Mouse (Mus musculus) urinary bladder, adult 18-20 months (tissue): ENCODE measurements around the gene Gm14399.
"Not testable (repeated sequence)": the region's sequence is repeated elsewhere in the genome, so short reads cannot be mapped to it uniquely, and the experiment has no call there.

ENCODE experiments used
- DNase-seq, 2 experiments: peaks; one replicate each; pipeline ENCODE4 v3.0.0; 2022; ENCODE audit warnings: low spot score in 2 of 2, mixed read lengths in 2 of 2

Gm14399 gene

DNA sequence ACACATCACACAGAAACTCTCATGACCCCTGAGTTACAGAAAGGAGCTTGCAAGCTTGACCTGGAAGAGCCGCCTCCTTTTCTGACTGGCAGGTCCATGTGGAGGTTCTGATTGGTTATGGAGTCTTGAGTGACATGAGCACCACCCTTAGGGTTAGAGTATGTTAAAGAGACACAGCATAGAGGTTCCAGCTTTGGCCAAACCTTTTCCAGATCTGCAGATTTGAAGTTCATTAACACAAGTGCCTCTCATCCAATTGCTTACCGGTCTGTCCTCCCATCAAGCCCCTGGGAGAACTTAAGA is at the start of gene Gm14399:
Gene Gm14399, minus strand, starts transcription at position 20 of the 303 bp plus-strand sequence.
- DNase-seq: not testable (repeated sequence)

DNA sequence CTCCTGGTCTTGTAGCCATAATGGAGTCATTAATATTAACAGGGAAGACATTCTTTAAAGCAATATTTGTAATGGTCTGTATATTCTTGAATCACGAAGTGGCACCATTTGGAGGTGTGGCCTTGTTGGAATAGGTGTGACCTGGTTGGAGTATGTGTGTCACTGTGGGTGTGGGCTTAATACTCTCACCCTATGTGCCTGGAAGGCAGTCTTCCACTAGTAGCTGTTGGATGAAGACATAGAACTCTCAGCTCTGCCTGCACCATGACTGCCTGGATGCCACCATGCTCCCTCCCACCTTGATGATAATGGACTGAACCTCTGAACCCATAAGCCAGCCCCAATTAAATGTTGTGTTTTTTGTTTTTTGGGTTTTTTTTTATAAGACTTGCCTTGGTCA is 37.2 kb upstream of the Gm14399 start:
- not testable (repeated sequence) for DNase-seq

DNA sequence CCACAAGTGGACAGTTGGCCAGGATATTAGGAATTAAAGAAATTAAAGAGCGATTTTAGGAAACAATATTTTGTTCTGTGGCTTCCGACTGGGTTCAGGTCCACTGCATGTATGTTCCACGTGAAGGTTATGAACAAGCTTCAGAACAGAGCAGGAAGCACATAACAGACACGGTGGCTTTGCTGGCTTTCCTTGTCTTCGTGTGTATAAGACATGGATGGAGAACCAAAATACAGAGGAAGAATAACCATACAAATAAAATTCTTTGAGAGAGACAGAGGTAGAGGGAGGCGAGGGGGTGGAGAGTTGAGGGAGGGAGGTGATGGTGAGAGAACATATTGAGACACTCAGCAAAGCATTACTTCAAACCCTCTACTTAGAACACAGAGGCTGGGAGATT is 34.5 kb upstream of the Gm14399 start:
- DNase-seq: no peak

DNA sequence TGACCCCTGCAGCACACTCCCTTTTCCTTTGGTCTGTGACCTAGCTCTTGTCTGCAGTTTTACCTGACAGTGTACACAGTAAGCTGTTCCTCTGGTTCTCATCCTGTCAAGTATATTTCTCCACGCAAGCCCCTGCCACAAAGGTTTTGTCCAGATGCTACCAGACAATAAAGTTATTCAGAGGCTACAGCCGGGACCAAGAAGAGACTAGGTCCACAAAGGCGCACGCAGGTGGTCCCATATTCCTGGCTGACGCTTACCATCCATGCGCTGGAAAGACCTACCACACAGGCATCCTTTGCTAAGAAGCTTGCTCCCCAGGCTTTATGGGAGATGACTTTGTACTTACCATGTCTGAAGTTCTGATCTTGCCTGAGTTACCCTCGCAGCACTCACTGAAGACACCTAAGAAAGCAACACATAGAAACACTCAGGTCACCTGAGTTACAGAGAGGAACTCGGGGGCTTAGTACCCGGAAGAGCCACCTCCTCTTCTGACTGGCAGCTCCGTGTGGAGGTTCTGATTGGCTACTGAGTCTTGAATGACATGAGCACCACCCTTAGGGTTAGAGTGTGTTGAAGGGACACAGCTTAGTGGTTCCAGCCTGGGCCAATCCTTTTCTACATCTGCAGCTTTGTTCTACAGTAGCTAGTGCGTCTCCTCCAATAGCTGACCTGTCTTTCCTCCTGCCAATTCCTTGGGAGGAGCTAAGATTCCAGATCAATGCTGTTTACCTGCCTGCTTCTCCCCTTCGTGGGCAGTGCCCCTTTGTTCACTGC is 33.8 kb upstream of the Gm14399 start, which contains the start of gene Gm14443:
Gene Gm14443, minus strand, starts transcription at position 471 of the 780 bp plus-strand sequence.
- not testable (repeated sequence) for DNase-seq

DNA sequence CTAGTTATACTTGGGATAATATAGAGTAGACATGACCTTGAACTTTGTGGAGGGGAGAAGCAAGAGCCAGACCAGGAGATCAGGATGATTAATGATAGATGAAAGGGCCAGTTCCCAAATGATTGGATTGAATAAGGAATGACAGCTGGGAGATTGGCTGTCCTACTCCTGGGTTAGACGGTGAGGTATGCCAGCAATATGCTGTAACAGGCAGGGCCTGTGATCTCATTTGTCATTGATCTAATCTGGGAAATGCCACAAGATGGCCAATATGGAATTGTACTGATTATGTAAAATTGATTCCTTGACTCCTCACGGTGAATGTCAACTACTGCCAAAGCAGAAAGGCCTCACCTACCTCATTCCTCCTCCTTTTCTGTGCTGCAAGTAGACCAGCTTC is 32.2 kb upstream of the Gm14399 start:
- DNase-seq: not testable (repeated sequence)

DNA sequence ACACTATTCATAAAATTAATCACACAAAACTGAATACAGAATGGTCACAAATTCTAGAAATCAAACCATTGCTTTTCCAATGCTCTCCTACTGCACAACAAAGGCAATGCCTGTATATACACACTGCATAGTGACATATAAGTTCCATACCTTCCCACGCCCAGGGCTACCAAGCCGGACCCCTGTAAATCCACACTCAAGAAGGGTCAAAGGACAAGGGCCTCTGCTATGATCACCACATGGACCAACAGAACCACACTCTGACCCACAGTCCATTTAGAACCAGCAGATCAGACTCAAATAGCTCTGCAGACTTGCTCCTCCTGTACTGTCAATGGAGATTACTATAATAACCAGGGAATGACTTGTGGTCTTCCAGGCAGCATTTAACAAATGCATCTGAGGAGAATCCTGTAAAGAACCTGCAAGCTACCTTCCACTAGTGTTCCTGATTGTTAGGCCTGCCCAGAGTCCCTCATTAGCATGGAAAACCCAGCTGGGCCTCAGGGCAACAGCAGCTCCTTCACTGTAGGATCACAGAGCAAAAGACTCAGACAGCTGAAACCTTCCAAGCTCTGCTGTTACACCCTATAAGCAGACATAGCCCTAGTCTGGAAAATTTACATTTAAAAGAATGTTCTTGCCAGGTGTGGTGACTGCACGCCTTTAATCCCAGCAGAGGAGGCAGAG is 31.2 kb upstream of the Gm14399 start:
- not testable (repeated sequence) for DNase-seq

DNA sequence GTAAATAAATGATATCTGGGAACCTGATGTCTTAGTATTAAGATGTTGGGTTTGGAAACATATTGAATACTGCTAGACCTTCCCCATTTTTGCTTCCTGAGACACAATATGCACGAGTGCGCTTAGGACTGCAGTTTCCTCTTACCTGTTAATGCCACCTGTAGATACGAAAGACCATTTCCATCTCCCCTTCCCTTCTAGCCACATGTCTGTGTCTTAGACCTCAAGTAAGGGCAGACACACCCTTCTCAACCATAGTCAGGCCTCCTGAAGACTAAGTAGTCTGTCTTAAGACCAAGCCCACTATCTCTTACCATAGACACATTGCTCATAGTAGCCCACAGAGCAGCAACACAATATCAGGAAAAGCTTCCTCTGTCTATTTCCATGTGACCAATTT is 30.3 kb upstream of the Gm14399 start:
- DNase-seq: no peak

DNA sequence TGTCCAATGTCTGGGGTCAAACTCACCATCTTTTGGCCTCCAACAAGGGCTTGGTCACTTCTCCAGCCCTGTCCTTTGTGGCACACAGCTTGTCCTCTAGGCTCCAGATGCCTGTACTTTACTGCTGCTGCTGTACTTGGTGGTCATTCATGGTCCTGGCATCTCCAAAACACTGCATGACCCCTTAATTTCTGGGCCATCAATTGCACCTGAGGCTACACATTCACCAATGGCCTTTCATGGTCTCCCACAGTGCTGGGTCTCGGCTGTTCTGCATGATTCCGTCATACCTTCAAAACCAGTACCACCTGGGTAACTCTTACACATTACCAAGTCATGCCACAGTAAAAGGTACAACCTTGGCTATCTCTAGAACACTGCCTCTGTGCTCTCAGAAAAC is 25.1 kb upstream of the Gm14399 start:
- DNase-seq: not testable (repeated sequence)

DNA sequence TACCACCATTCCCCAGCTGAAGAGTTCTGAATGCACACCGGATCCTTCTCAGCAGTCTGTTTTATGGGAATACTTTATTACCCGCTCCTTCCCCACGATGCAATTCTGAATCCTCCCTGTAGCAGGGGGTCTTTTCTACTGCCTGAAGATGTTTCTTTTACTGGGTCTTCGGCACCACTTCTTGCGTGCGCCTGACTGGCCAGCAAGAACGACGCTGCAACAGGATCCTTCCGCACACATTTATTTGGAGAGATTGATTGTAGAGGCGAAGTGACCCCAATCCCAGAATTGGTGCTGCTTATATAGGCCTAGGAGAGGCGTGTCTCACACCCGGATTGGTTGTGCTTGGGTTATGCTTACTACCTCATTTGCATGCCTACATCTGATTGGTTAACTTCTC is 23.3 kb upstream of the Gm14399 start:
- not testable (repeated sequence) for DNase-seq

DNA sequence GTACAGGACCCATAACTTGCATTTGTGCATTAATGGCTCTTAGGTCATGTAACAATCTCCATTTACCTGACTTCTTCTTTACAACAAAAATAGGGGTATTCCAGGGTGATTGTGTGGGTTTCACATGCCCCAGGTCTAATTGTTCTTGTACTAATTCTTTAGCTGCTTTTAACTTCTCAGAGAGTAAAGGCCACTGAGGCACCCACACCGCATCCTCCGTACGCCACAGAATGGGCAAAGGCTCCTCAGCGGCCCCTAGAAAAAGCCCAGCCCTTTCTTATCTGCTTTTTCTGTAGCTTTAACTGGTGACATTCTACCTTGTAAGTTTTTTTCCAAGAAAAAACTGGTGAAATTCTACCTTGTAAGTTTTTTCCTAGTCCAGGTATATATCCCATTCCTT is 19.6 kb upstream of the Gm14399 start:
- DNase-seq: not testable (repeated sequence)

DNA sequence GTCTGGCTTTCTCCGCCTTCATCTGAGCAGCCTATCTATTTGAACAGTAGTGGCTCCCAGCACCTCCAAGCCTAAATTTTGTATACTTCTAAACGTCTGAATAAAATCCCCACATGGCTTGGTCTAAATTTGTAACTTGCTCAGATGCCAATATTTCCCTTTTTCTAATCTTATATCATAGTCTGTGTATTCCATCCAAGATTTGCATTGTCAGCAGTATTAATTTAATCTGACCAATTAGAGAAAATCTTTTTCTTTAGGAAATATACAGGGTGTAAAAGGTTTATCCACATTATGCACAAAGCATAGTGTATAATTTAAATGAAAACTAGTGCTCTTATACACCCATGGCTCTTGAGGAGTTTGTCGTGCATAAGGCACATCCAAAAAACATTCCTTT is 16.8 kb upstream of the Gm14399 start:
- DNase-seq: no peak

DNA sequence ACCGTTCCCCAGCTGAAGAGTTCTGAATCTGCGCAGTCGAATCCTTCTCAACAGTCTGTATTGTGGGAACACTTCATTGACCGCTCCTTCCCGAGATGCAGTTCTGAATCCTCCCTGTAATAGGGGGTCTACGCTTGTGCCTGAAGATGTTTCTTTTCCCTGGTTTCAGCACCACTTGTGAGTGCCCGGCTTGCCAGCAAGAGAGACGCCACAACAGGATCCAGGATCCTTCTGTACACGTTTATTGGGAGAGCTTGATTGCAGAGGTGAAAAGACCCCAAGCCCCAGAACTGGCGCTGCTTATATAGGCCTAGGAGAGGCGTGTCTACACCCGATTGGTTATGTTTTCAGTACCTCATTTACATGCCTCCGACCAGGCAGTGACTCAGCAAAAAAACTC is 14.9 kb upstream of the Gm14399 start:
- DNase-seq: no peak

DNA sequence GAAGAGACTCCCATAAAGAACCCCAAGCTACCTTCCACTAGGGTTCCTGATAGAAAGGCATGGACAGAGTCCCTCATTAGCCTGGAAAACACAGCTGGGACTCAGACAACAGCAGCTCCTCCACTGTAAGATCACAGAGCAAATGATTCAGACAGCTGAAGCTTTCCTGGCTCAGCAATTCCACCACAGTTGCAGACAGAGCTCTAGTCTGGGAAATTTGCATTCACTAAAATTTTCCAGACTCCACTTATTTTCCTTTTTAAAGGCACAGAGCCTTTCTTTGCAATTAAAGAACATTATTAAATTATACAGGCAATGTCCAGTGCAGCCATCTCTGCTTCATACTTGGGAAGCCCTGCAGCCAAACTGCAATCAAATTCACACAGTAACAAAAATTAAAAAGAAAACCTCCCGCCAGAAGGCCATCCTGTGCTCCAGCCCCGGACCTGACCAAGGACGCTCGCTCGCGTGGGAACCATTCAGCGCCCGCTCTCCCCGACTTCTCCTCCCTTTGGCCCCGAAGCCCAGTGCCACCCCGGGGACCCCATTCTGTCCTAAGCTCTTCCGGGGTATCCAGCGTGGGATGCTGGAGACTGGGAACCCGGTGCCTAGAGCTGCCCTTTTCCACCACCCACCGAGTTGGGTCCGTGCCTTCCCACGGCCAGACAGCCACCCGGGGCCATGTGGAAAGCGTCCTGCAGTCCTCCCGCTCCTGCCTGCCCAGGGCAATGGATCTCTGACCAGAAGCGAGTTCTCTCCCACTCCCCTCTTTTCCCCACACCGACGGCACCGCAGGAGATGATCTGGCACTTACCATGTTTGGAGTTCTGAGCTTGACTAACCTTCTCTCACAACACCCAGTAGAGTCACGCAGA is 457 bp downstream of the Gm14399 start:
- peak in 1 of 2 experiments; percentile 38 for DNase-seq

DNA sequence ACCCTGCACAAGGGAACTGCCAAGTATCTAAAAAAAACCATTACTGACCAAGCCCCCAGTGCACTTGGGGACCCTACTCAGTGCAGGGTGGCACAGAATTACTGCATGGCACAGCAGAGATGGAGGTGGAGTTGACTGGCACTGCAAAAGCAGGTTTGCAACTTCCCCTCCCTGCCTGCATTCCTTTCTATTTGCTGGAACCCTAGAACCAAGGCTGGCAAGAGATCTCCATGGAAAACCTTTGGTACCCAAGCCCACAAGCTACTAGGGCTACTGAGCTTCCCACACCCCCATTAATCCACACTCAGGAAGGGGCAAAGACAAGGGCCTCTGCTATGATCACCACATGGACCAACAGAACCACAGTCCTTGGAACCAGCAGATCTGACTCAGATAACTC is 1.2 kb downstream of the Gm14399 start:
- not testable (repeated sequence) for DNase-seq
